Mouse (Mus musculus) hindbrain, embryonic 15.5 days (tissue): ENCODE measurements around the gene Slc6a8. TPM values are rescaled to one million over a fixed set of nuclear protein-coding genes. Genes with fewer than 3 reads are reported as not detected.

Experiments
- ATAC-seq: fragments of 200-750 bp; cut with Nextera tagmentation; 2 replicates; pipeline ENCODE4 v1.8.0; 2017; ENCODE audit warnings: low read depth, moderate number of reproducible peaks, moderate TSS enrichment; ENCODE audit not compliant: low FRiP score
- H3K27ac ChIP-seq: fragments of 300-500 bp; sonication (generic); replicated peaks from 2 replicates; pipeline ENCODE4 v1.5.1; 2015; ENCODE audit warnings: mild to moderate bottlenecking, inconsistent platforms
- H3K27me3 ChIP-seq: fragments of 300-500 bp; sonication (generic); 2 replicates; pipeline ENCODE4 v1.6.1; 2015; ENCODE audit warnings: control low read depth, inconsistent platforms
- H3K36me3 ChIP-seq: fragments of 300-500 bp; sonication (generic); 2 replicates; pipeline ENCODE4 v1.6.1; 2015; ENCODE audit warnings: control low read depth, inconsistent platforms
- H3K4me1 ChIP-seq: fragments of 300-500 bp; sonication (generic); replicated peaks from 2 replicates; pipeline ENCODE4 v1.6.1; 2015; ENCODE audit warnings: control low read depth, inconsistent platforms
- H3K4me2 ChIP-seq: fragments of 300-500 bp; sonication (generic); 2 replicates; pipeline ENCODE4 v1.6.1; 2015; ENCODE audit warnings: moderate library complexity, mild to moderate bottlenecking, inconsistent platforms
- H3K4me3 ChIP-seq: fragments of 300-500 bp; sonication (generic); 2 replicates; pipeline ENCODE4 v1.5.1; 2015; ENCODE audit warnings: mild to moderate bottlenecking, inconsistent platforms
- H3K9ac ChIP-seq: fragments of 300-500 bp; sonication (generic); 2 replicates; pipeline ENCODE4 v1.6.1; 2015; ENCODE audit warnings: inconsistent platforms
- H3K9me3 ChIP-seq: fragments of 300-500 bp; sonication (generic); 2 replicates; pipeline ENCODE4 v1.6.1; 2016; ENCODE audit warnings: control low read depth, inconsistent platforms
- WGBS: fragments of 180-500 bp; shearing (Covaris S2); methylation state at CpG from one replicate; pipeline ENCODE4 v1.1.7; 2015; 5-methylcytosine and 5-hydroxymethylcytosine counted together
- polyA plus RNA-seq: library from polyadenylated mRNA; unstranded; fragments of >200 nt; fragmentation: Nextera tagmentation; extraction: Ambion mirVana; gene quantifications from 2 replicates; pipeline ENCODE4 v1.2.1, GENCODE M21; 2015

The Slc6a8 gene
- polyA plus RNA-seq, 1 experiment from 2014 or later, result 6.7 TPM

GRCm38 (mm10) chrX:73658936-73659574 is 13.9 kb upstream of the Slc6a8 start:
- WGBS, result 50% methylated on average over 13 of the region's 13 CpGs
- Histone ChIP-seq H3K27ac (peak overlapping the region; percentile 81), H3K4me1 (peaks cover 15% of the 10 kb centered on the region), H3K4me2 (peak overlapping the region; percentile 60), H3K36me3 (no peaks in the 10 kb centered on the region), H3K4me3 (peak overlapping the region; percentile 52), H3K9ac (peak overlapping the region; percentile 60), H3K9me3 (no peaks in the 10 kb centered on the region), H3K27me3 (no peaks in the 10 kb centered on the region)
- ATAC-seq, result peak; percentile 36; the same call in 1 of the 2 replicates

GRCm38 (mm10) chrX:73659575-73660283 is 13.2 kb upstream of the Slc6a8 start, which contains the start of gene Pnck:
TSS of gene Pnck (minus strand) at chrX:73660117.
- Histone ChIP-seq H3K27me3 (no peaks in the 10 kb centered on the region), H3K4me3 (peak within 1 kb of the TSS; percentile 52), H3K9ac (peak within 1 kb of the TSS; percentile 60), H3K27ac (peak within 1 kb of the TSS; percentile 81), H3K4me2 (peak within 1 kb of the TSS; percentile 60), H3K36me3 (no peaks in the 10 kb centered on the region), H3K4me1 (peaks cover 15% of the 10 kb centered on the region), H3K9me3 (no peaks in the 10 kb centered on the region)
- WGBS, result 26% methylated on average over 54 of the region's 57 CpGs
- ATAC-seq, result peak; percentile 77

GRCm38 (mm10) chrX:73660284-73660665 is 12.7 kb upstream of the Slc6a8 start:
- H3K4me1 ChIP-seq, result peaks cover 15% of the 10 kb centered on the region
- H3K9me3 ChIP-seq, result no peaks in the 10 kb centered on the region
- H3K27ac ChIP-seq, result peak overlapping the region; percentile 81
- no peaks in the 10 kb centered on the region for H3K27me3 ChIP-seq
- WGBS, result 48% methylated on average over 3 of the region's 3 CpGs
- H3K4me3 ChIP-seq, result peak overlapping the region; percentile 52
- no peaks in the 10 kb centered on the region for H3K36me3 ChIP-seq
- peak; percentile 27 for ATAC-seq
- H3K4me2 ChIP-seq, result peak overlapping the region; percentile 60
- peak overlapping the region; percentile 60 for H3K9ac ChIP-seq

- H3K4me1 ChIP-seq, result peaks cover 11% of the 10 kb centered on the region
- H3K27ac ChIP-seq, result no peak overlapping the region
- no peak overlapping the region for H3K4me2 ChIP-seq
- no peaks in the 10 kb centered on the region for H3K9me3 ChIP-seq
- H3K9ac ChIP-seq, result no peak overlapping the region
- H3K36me3 ChIP-seq, result no peaks in the 10 kb centered on the region
- no peak for ATAC-seq
- no peak overlapping the region for H3K4me3 ChIP-seq
- no peaks in the 10 kb centered on the region for H3K27me3 ChIP-seq
Observed at GRCm38 (mm10) chrX:73663143-73663542, 9.8 kb upstream of the Slc6a8 start.

- Histone ChIP-seq H3K4me3 (no peak overlapping the region), H3K9me3 (no peaks in the 10 kb centered on the region), H3K4me2 (no peak overlapping the region), H3K27me3 (no peaks in the 10 kb centered on the region), H3K27ac (no peak overlapping the region), H3K9ac (no peak overlapping the region), H3K4me1 (peaks cover 21% of the 10 kb centered on the region), H3K36me3 (no peaks in the 10 kb centered on the region)
- ATAC-seq, result no peak
- WGBS, result 59% methylated on average over 4 of the region's 4 CpGs
Observed at GRCm38 (mm10) chrX:73672031-73672431, 919 bp upstream of the Slc6a8 start.

GRCm38 (mm10) chrX:73673619-73673967 is 643 bp downstream of the Slc6a8 start:
- 17% methylated on average over 41 of the region's 42 CpGs for WGBS
- Histone ChIP-seq H3K4me2 (peak overlapping the region; percentile 75), H3K9ac (peak overlapping the region; percentile 74), H3K27me3 (no peaks in the 10 kb centered on the region), H3K27ac (peak overlapping the region; percentile 73), H3K4me1 (peaks cover 21% of the 10 kb centered on the region), H3K36me3 (no peaks in the 10 kb centered on the region), H3K4me3 (peak overlapping the region; percentile 62), H3K9me3 (no peaks in the 10 kb centered on the region)
- no peak for ATAC-seq

GRCm38 (mm10) chrX:73673968-73674661 is 1.2 kb downstream of the Slc6a8 start:
- Histone ChIP-seq H3K36me3 (no peaks in the 10 kb centered on the region), H3K27ac (peak overlapping the region; percentile 73; the same call in 1 of the 2 replicates), H3K4me3 (peak overlapping the region; percentile 62), H3K9me3 (no peaks in the 10 kb centered on the region), H3K4me2 (peak overlapping the region; percentile 75), H3K9ac (peak overlapping the region; percentile 74), H3K4me1 (peaks cover 21% of the 10 kb centered on the region), H3K27me3 (no peaks in the 10 kb centered on the region)
- ATAC-seq, result peak; percentile 39
- 40% methylated on average over 20 of the region's 20 CpGs for WGBS

GRCm38 (mm10) chrX:73675231-73675630 is 2.3 kb downstream of the Slc6a8 start:
- H3K4me3 ChIP-seq, result peak overlapping the region; percentile 62; the same call in 1 of the 2 replicates
- H3K9ac ChIP-seq, result no peak overlapping the region
- H3K4me1 ChIP-seq, result peaks cover 21% of the 10 kb centered on the region
- no peaks in the 10 kb centered on the region for H3K27me3 ChIP-seq
- H3K4me2 ChIP-seq, result peak overlapping the region; percentile 75
- H3K36me3 ChIP-seq, result peaks cover 3% of the 10 kb centered on the region; the same call in 1 of the 2 replicates
- 71% methylated on average over 2 of the region's 2 CpGs for WGBS
- no peak for ATAC-seq
- no peaks in the 10 kb centered on the region for H3K9me3 ChIP-seq
- H3K27ac ChIP-seq, result no peak overlapping the region

GRCm38 (mm10) chrX:73676668-73677067 is 3.7 kb downstream of the Slc6a8 start:
- Histone ChIP-seq H3K4me1 (peaks cover 21% of the 10 kb centered on the region), H3K9ac (no peak overlapping the region), H3K27me3 (no peaks in the 10 kb centered on the region), H3K9me3 (no peaks in the 10 kb centered on the region), H3K4me2 (no peak overlapping the region), H3K36me3 (peaks cover 5% of the 10 kb centered on the region; the same call in 1 of the 2 replicates), H3K27ac (no peak overlapping the region), H3K4me3 (no peak overlapping the region)
- no peak for ATAC-seq
- 97% methylated on average over 4 of the region's 4 CpGs for WGBS

GRCm38 (mm10) chrX:73684156-73684555 is 11.2 kb downstream of the Slc6a8 start:
- no peaks in the 10 kb centered on the region for H3K27me3 ChIP-seq
- no peak overlapping the region for H3K4me3 ChIP-seq
- no peaks in the 10 kb centered on the region for H3K9me3 ChIP-seq
- H3K4me1 ChIP-seq, result no peaks in the 10 kb centered on the region
- ATAC-seq, result no peak
- H3K27ac ChIP-seq, result no peak overlapping the region
- no peak overlapping the region for H3K4me2 ChIP-seq
- no peak overlapping the region for H3K9ac ChIP-seq
- 88% methylated on average over 2 of the region's 2 CpGs for WGBS
- peaks cover 12% of the 10 kb centered on the region; the same call in 1 of the 2 replicates for H3K36me3 ChIP-seq

- Histone ChIP-seq H3K4me1 (no peaks in the 10 kb centered on the region), H3K36me3 (peaks cover 12% of the 10 kb centered on the region; the same call in 1 of the 2 replicates), H3K9me3 (no peaks in the 10 kb centered on the region)
Observed at GRCm38 (mm10) chrX:73684978-73685377, 12.0 kb downstream of the Slc6a8 start.

GRCm38 (mm10) chrX:73685629-73686028 is 12.7 kb downstream of the Slc6a8 start:
- Histone ChIP-seq H3K4me3 (no peak overlapping the region), H3K9ac (no peak overlapping the region), H3K9me3 (no peaks in the 10 kb centered on the region), H3K4me2 (no peak overlapping the region), H3K27me3 (no peaks in the 10 kb centered on the region), H3K36me3 (0 out of 2 replicates have a peak, but pooled peaks cover 7% of the 10 kb centered on the region), H3K4me1 (no peaks in the 10 kb centered on the region), H3K27ac (no peak overlapping the region)
- ATAC-seq, result no peak
- WGBS, result 82% methylated on average over 3 of the region's 3 CpGs

More at GRCm38 (mm10) chrX:73684978-73685377, 12.0 kb downstream of the Slc6a8 start:
- Histone ChIP-seq H3K9ac (no peak overlapping the region), H3K27ac (no peak overlapping the region), H3K4me2 (no peak overlapping the region), H3K4me3 (no peak overlapping the region), H3K27me3 (no peaks in the 10 kb centered on the region)
- ATAC-seq, result no peak
